Mouse (Mus musculus): ENCODE measurements around the gene Tmem39b. TPM values are rescaled to one million over a fixed set of nuclear protein-coding genes. Genes with fewer than 3 reads are reported as not detected.
"Not testable (repeated sequence)": the region's sequence is repeated elsewhere in the genome, so short reads cannot be mapped to it uniquely, and the experiment has no call there.

The Tmem39b gene
- polyA plus RNA-seq, 1 experiment from 2014 or later = 30.9 TPM

- ATAC-seq (ENCODE audit: low FRiP score) (no peak), DNase-seq (ENCODE audit: low spot score) (no peak)
- Histone ChIP-seq H3K36me3 (ENCODE audit: control insufficient read depth, insufficient read depth, low read length) (no peaks in the 10 kb centered on the region), H3K4me1 (replicated peaks; ENCODE audit: control insufficient read depth, insufficient read depth, low read length) (no peaks in the 10 kb centered on the region; the same call in 1 of the 2 replicates), H3K27ac (ENCODE audit: low read depth, low read length) (no peak overlapping the region), H3K4me2 (replicated peaks; ENCODE audit: low read depth, low read length) (no peak overlapping the region), H3K4me3 (ENCODE audit: low read depth, low read length) (no peak overlapping the region), H3K27me3 (ENCODE audit: control insufficient read depth, insufficient read depth, low read length) (no peaks in the 10 kb centered on the region), H3K9me3 (ENCODE audit: control insufficient read depth, low read length) (no peaks in the 10 kb centered on the region), H3K9ac (ENCODE audit: low read depth, low read length) (no peak overlapping the region)
- 87% methylated on average over 1 of the region's 1 CpGs for WGBS
Observed at GRCm38 (mm10) chr4:129736173-129736572, 39.5 kb upstream of the Tmem39b start.

GRCm38 (mm10) chr4:129735485-129735884 lies 38.8 kb upstream of the Tmem39b start:
- H3K9me3 ChIP-seq (ENCODE audit: control insufficient read depth, low read length); DNase-seq (ENCODE audit: low spot score); H3K27ac ChIP-seq (ENCODE audit: low read depth, low read length); H3K4me1 ChIP-seq (replicated peaks; ENCODE audit: control insufficient read depth, insufficient read depth, low read length); H3K9ac ChIP-seq (ENCODE audit: low read depth, low read length); H3K36me3 ChIP-seq (ENCODE audit: control insufficient read depth, insufficient read depth, low read length); H3K27me3 ChIP-seq (ENCODE audit: control insufficient read depth, insufficient read depth, low read length); ATAC-seq (ENCODE audit: low FRiP score); H3K4me3 ChIP-seq (ENCODE audit: low read depth, low read length); H3K4me2 ChIP-seq (replicated peaks; ENCODE audit: low read depth, low read length): not testable (repeated sequence)
- 98% methylated on average over 3 of the region's 4 CpGs for WGBS

- ATAC-seq (ENCODE audit: low FRiP score) = no peak
- no peak overlapping the region for H3K4me3 ChIP-seq (ENCODE audit: low read depth, low read length)
- no peaks in the 10 kb centered on the region for H3K27me3 ChIP-seq (ENCODE audit: control insufficient read depth, insufficient read depth, low read length)
- peaks cover 8% of the 10 kb centered on the region; the same call in 1 of the 2 replicates for H3K36me3 ChIP-seq (ENCODE audit: control insufficient read depth, insufficient read depth, low read length)
- H3K27ac ChIP-seq (ENCODE audit: low read depth, low read length) = no peak overlapping the region
- DNase-seq (ENCODE audit: low spot score) = no peak
- H3K4me2 ChIP-seq (replicated peaks; ENCODE audit: low read depth, low read length) = no peak overlapping the region
- WGBS = 88% methylated on average over 5 of the region's 5 CpGs
- no peaks in the 10 kb centered on the region for H3K9me3 ChIP-seq (ENCODE audit: control insufficient read depth, low read length)
- no peaks in the 10 kb centered on the region for H3K4me1 ChIP-seq (replicated peaks; ENCODE audit: control insufficient read depth, insufficient read depth, low read length)
- H3K9ac ChIP-seq (ENCODE audit: low read depth, low read length) = no peak overlapping the region
Observed at GRCm38 (mm10) chr4:129731423-129731822, 34.8 kb upstream of the Tmem39b start.

GRCm38 (mm10) chr4:129716310-129716709 lies 19.7 kb upstream of the Tmem39b start:
- Histone ChIP-seq H3K4me3 (ENCODE audit: low read depth, low read length) (no peak overlapping the region), H3K27ac (ENCODE audit: low read depth, low read length) (no peak overlapping the region), H3K36me3 (ENCODE audit: control insufficient read depth, insufficient read depth, low read length) (peaks cover 19% of the 10 kb centered on the region), H3K9ac (ENCODE audit: low read depth, low read length) (no peak overlapping the region), H3K4me1 (replicated peaks; ENCODE audit: control insufficient read depth, insufficient read depth, low read length) (no peaks in the 10 kb centered on the region), H3K27me3 (ENCODE audit: control insufficient read depth, insufficient read depth, low read length) (no peaks in the 10 kb centered on the region), H3K9me3 (ENCODE audit: control insufficient read depth, low read length) (no peaks in the 10 kb centered on the region), H3K4me2 (replicated peaks; ENCODE audit: low read depth, low read length) (no peak overlapping the region)
- DNase-seq (ENCODE audit: low spot score) (no peak), ATAC-seq (ENCODE audit: low FRiP score) (no peak)
- WGBS = 92% methylated on average over 9 of the region's 9 CpGs

- 83% methylated on average over 8 of the region's 8 CpGs for WGBS
- Histone ChIP-seq H3K4me2 (replicated peaks; ENCODE audit: low read depth, low read length) (no peak overlapping the region), H3K9ac (ENCODE audit: low read depth, low read length) (no peak overlapping the region), H3K36me3 (ENCODE audit: control insufficient read depth, insufficient read depth, low read length) (peaks cover 18% of the 10 kb centered on the region), H3K4me3 (ENCODE audit: low read depth, low read length) (no peak overlapping the region), H3K4me1 (replicated peaks; ENCODE audit: control insufficient read depth, insufficient read depth, low read length) (no peaks in the 10 kb centered on the region; the same call in 1 of the 2 replicates), H3K27me3 (ENCODE audit: control insufficient read depth, insufficient read depth, low read length) (no peaks in the 10 kb centered on the region), H3K9me3 (ENCODE audit: control insufficient read depth, low read length) (no peaks in the 10 kb centered on the region), H3K27ac (ENCODE audit: low read depth, low read length) (peak overlapping the region; percentile 65)
- DNase-seq (ENCODE audit: low spot score) = peak; percentile 61
- ATAC-seq (ENCODE audit: low FRiP score) = peak; percentile 67
Observed at GRCm38 (mm10) chr4:129709486-129710129, 13.0 kb upstream of the Tmem39b start.

- H3K4me2 ChIP-seq (replicated peaks; ENCODE audit: low read depth, low read length) = no peak overlapping the region
- ATAC-seq (ENCODE audit: low FRiP score) = no peak
- WGBS = 68% methylated on average over 3 of the region's 3 CpGs
- H3K27ac ChIP-seq (ENCODE audit: low read depth, low read length) = no peak overlapping the region
- no peak overlapping the region for H3K4me3 ChIP-seq (ENCODE audit: low read depth, low read length)
- H3K27me3 ChIP-seq (ENCODE audit: control insufficient read depth, insufficient read depth, low read length) = no peaks in the 10 kb centered on the region
- peaks cover 7% of the 10 kb centered on the region; the same call in 1 of the 2 replicates for H3K4me1 ChIP-seq (replicated peaks; ENCODE audit: control insufficient read depth, insufficient read depth, low read length)
- no peak for DNase-seq (ENCODE audit: low spot score)
- no peaks in the 10 kb centered on the region for H3K9me3 ChIP-seq (ENCODE audit: control insufficient read depth, low read length)
- no peak overlapping the region for H3K9ac ChIP-seq (ENCODE audit: low read depth, low read length)
- H3K36me3 ChIP-seq (ENCODE audit: control insufficient read depth, insufficient read depth, low read length) = peaks cover 15% of the 10 kb centered on the region
Observed at GRCm38 (mm10) chr4:129706750-129707149, 10.1 kb upstream of the Tmem39b start.

- H3K27me3 ChIP-seq (ENCODE audit: control insufficient read depth, insufficient read depth, low read length) = no peaks in the 10 kb centered on the region
- peak overlapping the region; percentile 12; the same call in 1 of the 2 replicates for H3K4me3 ChIP-seq (ENCODE audit: low read depth, low read length)
- ATAC-seq (ENCODE audit: low FRiP score) (peak; percentile 90), DNase-seq (ENCODE audit: low spot score) (peak; percentile 82)
- no peaks in the 10 kb centered on the region for H3K9me3 ChIP-seq (ENCODE audit: control insufficient read depth, low read length)
- H3K4me1 ChIP-seq (replicated peaks; ENCODE audit: control insufficient read depth, insufficient read depth, low read length) = 0 out of 2 replicates have a peak, but pooled peaks cover 9% of the 10 kb centered on the region
- H3K9ac ChIP-seq (ENCODE audit: low read depth, low read length) = peak overlapping the region; percentile 31
- no peak overlapping the region for H3K4me2 ChIP-seq (replicated peaks; ENCODE audit: low read depth, low read length)
- WGBS = 35% methylated on average over 11 of the region's 11 CpGs
- 0 out of 2 replicates have a peak, but pooled peaks cover 7% of the 10 kb centered on the region for H3K36me3 ChIP-seq (ENCODE audit: control insufficient read depth, insufficient read depth, low read length)
- H3K27ac ChIP-seq (ENCODE audit: low read depth, low read length) = peak overlapping the region; percentile 83
Observed at GRCm38 (mm10) chr4:129702454-129702853, 5.8 kb upstream of the Tmem39b start.

GRCm38 (mm10) chr4:129701503-129702377 lies 5.1 kb upstream of the Tmem39b start:
- Histone ChIP-seq H3K36me3 (ENCODE audit: control insufficient read depth, insufficient read depth, low read length) (0 out of 2 replicates have a peak, but pooled peaks cover 7% of the 10 kb centered on the region), H3K9ac (ENCODE audit: low read depth, low read length) (peak overlapping the region; percentile 33), H3K27ac (ENCODE audit: low read depth, low read length) (peak overlapping the region; percentile 83), H3K4me2 (replicated peaks; ENCODE audit: low read depth, low read length) (no peak overlapping the region), H3K4me1 (replicated peaks; ENCODE audit: control insufficient read depth, insufficient read depth, low read length) (0 out of 2 replicates have a peak, but pooled peaks cover 9% of the 10 kb centered on the region), H3K4me3 (ENCODE audit: low read depth, low read length) (peak overlapping the region; percentile 12; the same call in 1 of the 2 replicates), H3K27me3 (ENCODE audit: control insufficient read depth, insufficient read depth, low read length) (no peaks in the 10 kb centered on the region), H3K9me3 (ENCODE audit: control insufficient read depth, low read length) (no peaks in the 10 kb centered on the region)
- DNase-seq (ENCODE audit: low spot score) (peak; percentile 91), ATAC-seq (ENCODE audit: low FRiP score) (peak; percentile 27; the same call in 1 of the 2 replicates)
- 59% methylated on average over 17 of the region's 17 CpGs for WGBS
